Mouse (Mus musculus): Measurements from ENCODE around the gene Pnisr. TPM values are rescaled to one million over a fixed set of nuclear protein-coding genes. Genes with fewer than 3 reads are reported as not detected.

Pnisr gene
- total and polyA plus RNA-seq, 3 experiments, result 31.7 to 99.0 TPM; not detected in 1

DNA sequence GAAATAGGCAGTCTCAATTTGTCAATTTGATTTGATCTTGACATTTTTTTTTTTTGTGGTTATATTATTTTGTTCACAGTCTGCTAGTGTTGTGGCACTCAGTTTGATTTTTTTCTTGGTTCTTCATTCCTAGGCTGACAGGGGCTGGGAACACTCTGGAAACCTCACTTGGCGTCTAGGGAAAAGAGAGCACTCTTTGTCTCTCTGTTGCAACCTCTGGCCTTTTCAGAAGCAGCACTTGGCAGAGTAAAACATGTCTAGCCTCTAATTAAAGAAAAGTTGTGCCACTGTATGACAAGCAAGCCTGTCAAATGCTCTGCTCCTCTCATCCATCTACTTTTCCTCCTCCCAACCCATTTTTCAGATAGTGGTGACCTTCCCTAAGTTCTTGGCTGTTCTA is 10.1 kb downstream of the Pnisr start:
- no peaks in the 10 kb centered on the region for H3K27me3 ChIP-seq (ENCODE audit: control insufficient read depth in 1 of 2, insufficient read depth in 2 of 2, low read length in 2 of 2)
- peaks cover 19% of the 10 kb centered on the region for H3K79me2 ChIP-seq (ENCODE audit: control insufficient read depth, insufficient read depth, low read length, poor library complexity)
- H3K27ac ChIP-seq (ENCODE audit: control insufficient read depth, low read depth, low read length), result no peak overlapping the region
- TF ChIP-seq ZMIZ1 (IDR thresholded peaks at IDR 0.05; ENCODE audit: low read depth, low read length) (no peak), CTCF (IDR thresholded peaks at IDR 0.05 in 2 of 3, conservative IDR thresholded peaks at IDR 0.05 in 1 of 3; ENCODE audit: control insufficient read depth in 1 of 3, insufficient read depth in 1 of 3, low read depth in 2 of 3, low read length in 3 of 3, poor library complexity in 1 of 3, severe bottlenecking in 1 of 3) (no peak), POLR2A (IDR thresholded peaks at IDR 0.05; ENCODE audit: control insufficient read depth in 1 of 2, insufficient read depth in 1 of 2, low read depth in 1 of 2, low read length in 2 of 2, poor library complexity in 1 of 2) (no peak), MXI1 (IDR thresholded peaks at IDR 0.05; ENCODE audit: low read depth, low read length) (no peak), ETS1 (IDR thresholded peaks at IDR 0.05; ENCODE audit: low read depth, low read length) (no peak), USF2 (IDR thresholded peaks at IDR 0.05; ENCODE audit: borderline replicate concordance in 1 of 2, insufficient read depth in 1 of 2, low read depth in 1 of 2, low read length in 2 of 2) (no peak), USF1 (IDR thresholded peaks at IDR 0.05; ENCODE audit: low read depth, low read length) (no peak), KAT2A (conservative IDR thresholded peaks at IDR 0.05; ENCODE audit: low read depth, low read length) (no peak), EP300 (IDR thresholded peaks at IDR 0.05; ENCODE audit: low read depth in 1 of 2, low read length in 2 of 2) (no peak), TCF12 (IDR thresholded peaks at IDR 0.05; ENCODE audit: low read depth, low read length) (no peak), ZNF384 (IDR thresholded peaks at IDR 0.05; ENCODE audit: low read depth, low read length) (no peak), ELF1 (IDR thresholded peaks at IDR 0.05; ENCODE audit: low read depth, low read length) (no peak)
- H3K9ac ChIP-seq (ENCODE audit: control insufficient read depth, low read depth, low read length, poor library complexity, severe bottlenecking), result no peak overlapping the region
- H3K4me3 ChIP-seq (ENCODE audit: control insufficient read depth in 1 of 2, insufficient read depth in 1 of 2, low read depth in 2 of 2, low read length in 2 of 2), result no peak overlapping the region
- DNase-seq (ENCODE audit: low read depth, low spot score), result no peak
- H3K36me3 ChIP-seq (ENCODE audit: control insufficient read depth in 1 of 2, insufficient read depth in 2 of 2, low read length in 2 of 2), result peaks cover 0 to 70% of the 10 kb centered on the region in 2 experiments; a peak in 2 of 4 replicates
- no peaks in the 10 kb centered on the region for H3K9me3 ChIP-seq (replicated peaks; ENCODE audit: insufficient read depth, low read length)
- H3K4me1 ChIP-seq (ENCODE audit: control insufficient read depth in 1 of 2, insufficient read depth in 2 of 2, low read length in 2 of 2), result no peaks in the 10 kb centered on the region

- no peak for TF ChIP-seq SIN3A (IDR thresholded peaks at IDR 0.05; ENCODE audit: low read length)
- TF ChIP-seq RAD21 (IDR thresholded peaks at IDR 0.05; ENCODE audit: low read depth, low read length), result no peak
- no peak for TF ChIP-seq SMC3 (IDR thresholded peaks at IDR 0.05; ENCODE audit: low read depth, low read length)
- TF ChIP-seq POLR2AphosphoS5 (IDR thresholded peaks at IDR 0.05; ENCODE audit: borderline replicate concordance, low read depth, low read length), result no peak
- no peak for TF ChIP-seq GATA1 (IDR thresholded peaks at IDR 0.05; ENCODE audit: low read depth, low read length)
- TF ChIP-seq CTCF (IDR thresholded peaks at IDR 0.05 in 2 of 3, conservative IDR thresholded peaks at IDR 0.05 in 1 of 3; ENCODE audit: control insufficient read depth in 1 of 3, insufficient read depth in 1 of 3, low read depth in 2 of 3, low read length in 3 of 3, poor library complexity in 1 of 3, severe bottlenecking in 1 of 3), result no peak
- H3K27ac ChIP-seq (ENCODE audit: control insufficient read depth, low read depth, low read length), result no peak overlapping the region
- no peak overlapping the region for H3K9ac ChIP-seq (ENCODE audit: control insufficient read depth, low read depth, low read length, poor library complexity, severe bottlenecking)
- peaks cover 0 to 62% of the 10 kb centered on the region in 2 experiments; a peak in 2 of 4 replicates for H3K36me3 ChIP-seq (ENCODE audit: control insufficient read depth in 1 of 2, insufficient read depth in 2 of 2, low read length in 2 of 2)
- no peaks in the 10 kb centered on the region for H3K4me1 ChIP-seq (ENCODE audit: control insufficient read depth in 1 of 2, insufficient read depth in 2 of 2, low read length in 2 of 2)
- H3K79me2 ChIP-seq (ENCODE audit: control insufficient read depth, insufficient read depth, low read length, poor library complexity), result no peaks in the 10 kb centered on the region; the same call in 1 of the 2 replicates
- H3K27me3 ChIP-seq (ENCODE audit: control insufficient read depth in 1 of 2, insufficient read depth in 2 of 2, low read length in 2 of 2), result no peaks in the 10 kb centered on the region
- DNase-seq (ENCODE audit: low read depth, low spot score), result no peak
- no peaks in the 10 kb centered on the region for H3K9me3 ChIP-seq (replicated peaks; ENCODE audit: insufficient read depth, low read length)
- no peak overlapping the region for H3K4me3 ChIP-seq (ENCODE audit: control insufficient read depth in 1 of 2, insufficient read depth in 1 of 2, low read depth in 2 of 2, low read length in 2 of 2)
Measured at GRCm38 (mm10) chr4:21865226-21865625, 17.8 kb downstream of the Pnisr start.

All from MEL (cell line).